Mouse (Mus musculus) MEL (cell line): Measurements from ENCODE around the gene Tmem121. TPM values are rescaled to one million over a fixed set of nuclear protein-coding genes. Genes with fewer than 3 reads are reported as not detected.

Experiments used
- DNase-seq: peaks from one replicate; pipeline ENCODE4 v3.0.0; 2011; ENCODE audit warnings: low read depth, low spot score
- H3K27ac ChIP-seq: 2 replicates; pipeline ENCODE4 v1.5.1; 2012; ENCODE audit warnings: low read depth, mild to moderate bottlenecking, control low read depth, low read length, moderate library complexity; ENCODE audit not compliant: control insufficient read depth
- H3K27me3 ChIP-seq, 2 experiments: fragments of 150-350 bp in 1 of 2; sonication (generic) in 1 of 2; 2 replicates each; pipeline ENCODE4 v1.6.1; 2012; ENCODE audit warnings: low read length in 2 of 2, mild to moderate bottlenecking in 2 of 2, improper control_type of control experiment in 1 of 2, moderate library complexity in 1 of 2; ENCODE audit not compliant: insufficient read depth in 2 of 2, control insufficient read depth in 1 of 2
- H3K36me3 ChIP-seq, 2 experiments: 2 replicates each; pipeline ENCODE4 v1.6.1; 2012 to 2014; ENCODE audit warnings: low read length in 2 of 2, improper control_type of control experiment in 1 of 2, inconsistent platforms in 1 of 2, mild to moderate bottlenecking in 1 of 2; ENCODE audit not compliant: insufficient read depth in 2 of 2, control insufficient read depth in 1 of 2
- H3K4me1 ChIP-seq, 2 experiments: fragments of 150-350 bp in 1 of 2; sonication (generic) in 1 of 2; 2 replicates each; pipeline ENCODE4 v1.6.1; 2012; ENCODE audit warnings: low read length in 2 of 2, improper control_type of control experiment in 1 of 2, mild to moderate bottlenecking in 1 of 2; ENCODE audit not compliant: insufficient read depth in 2 of 2, control insufficient read depth in 1 of 2
- H3K4me3 ChIP-seq, 2 experiments: fragments of 150-350 bp in 1 of 2; sonication (generic) in 1 of 2; 2 replicates each; pipeline ENCODE4 v1.5.1; 2012; ENCODE audit warnings: low read depth in 2 of 2, low read length in 2 of 2, mild to moderate bottlenecking in 2 of 2, moderate library complexity in 2 of 2, control low read depth in 1 of 2, improper control_type of control experiment in 1 of 2; ENCODE audit not compliant: control insufficient read depth in 1 of 2, insufficient read depth in 1 of 2
- H3K79me2 ChIP-seq: 2 replicates; pipeline ENCODE4 v1.6.1; 2012; ENCODE audit warnings: mild to moderate bottlenecking, low read length, moderate library complexity; ENCODE audit not compliant: control insufficient read depth, poor library complexity, insufficient read depth
- H3K9ac ChIP-seq: 2 replicates; pipeline ENCODE4 v1.6.1; 2012; ENCODE audit warnings: low read depth, mild to moderate bottlenecking, control low read depth, low read length, moderate library complexity; ENCODE audit not compliant: control insufficient read depth, poor library complexity, severe bottlenecking
- H3K9me3 ChIP-seq: fragments of 150-350 bp; sonication (generic); replicated peaks from 2 replicates; pipeline ENCODE4 v1.6.1; 2012; ENCODE audit warnings: mild to moderate bottlenecking, low read length, improper control_type of control experiment, moderate library complexity; ENCODE audit not compliant: insufficient read depth
- CHD2 ChIP-seq: IDR thresholded peaks from 2 replicates; pipeline ENCODE4 v1.6.1; 2011; ENCODE audit warnings: low read length, improper control_type of control experiment
- CTCF ChIP-seq, 3 experiments: IDR thresholded peaks in 2 of 3; conservative IDR thresholded peaks in 1 of 3; 2 replicates each; pipeline ENCODE4 v1.5.1; 2011 to 2012; ENCODE audit warnings: low read length in 3 of 3, low read depth in 2 of 3, mild to moderate bottlenecking in 2 of 3, improper control_type of control experiment in 1 of 3, inconsistent platforms in 1 of 3, mixed read lengths in 1 of 3, moderate library complexity in 1 of 3; ENCODE audit not compliant: control insufficient read depth in 1 of 3, insufficient read depth in 1 of 3, poor library complexity in 1 of 3, severe bottlenecking in 1 of 3
- E2F4 ChIP-seq: IDR thresholded peaks from 2 replicates; pipeline ENCODE4 v1.6.1; 2011; ENCODE audit warnings: low read depth, low read length, improper control_type of control experiment, borderline replicate concordance
- EP300 ChIP-seq, 2 experiments: IDR thresholded peaks; 2 replicates each; pipeline ENCODE4 v1.6.1; 2011; ENCODE audit warnings: improper control_type of control experiment in 2 of 2, low read length in 2 of 2, low read depth in 1 of 2, mild to moderate bottlenecking in 1 of 2
- ETS1 ChIP-seq: IDR thresholded peaks from 2 replicates; pipeline ENCODE4 v1.6.1; 2012; ENCODE audit warnings: low read depth, mild to moderate bottlenecking, inconsistent platforms, low read length, improper control_type of control experiment, moderate library complexity
- GATA1 ChIP-seq: IDR thresholded peaks from 2 replicates; pipeline ENCODE4 v1.6.1; 2011; ENCODE audit warnings: low read depth, low read length, improper control_type of control experiment
- MAX ChIP-seq: IDR thresholded peaks from 2 replicates; pipeline ENCODE4 v1.6.1; 2011; ENCODE audit warnings: low read length, improper control_type of control experiment
- MEF2A ChIP-seq: IDR thresholded peaks from 2 replicates; pipeline ENCODE4 v1.6.1; 2014; ENCODE audit warnings: low read depth, mild to moderate bottlenecking, inconsistent platforms, low read length, improper control_type of control experiment; ENCODE audit not compliant: poor library complexity, insufficient replicate concordance, severe bottlenecking; ENCODE audit errors: extremely low read depth
- MYC ChIP-seq: IDR thresholded peaks from 2 replicates; pipeline ENCODE4 v1.6.1; 2011; ENCODE audit warnings: low read depth, mild to moderate bottlenecking, low read length, improper control_type of control experiment, moderate library complexity
- NELFE ChIP-seq: IDR thresholded peaks from 2 replicates; pipeline ENCODE4 v1.6.1; 2011; ENCODE audit warnings: low read depth, low read length, improper control_type of control experiment
- POLR2AphosphoS5 ChIP-seq: IDR thresholded peaks from 2 replicates; pipeline ENCODE4 v1.6.1; 2012; ENCODE audit warnings: low read depth, borderline replicate concordance, mild to moderate bottlenecking, inconsistent platforms, low read length, moderate library complexity, mixed read lengths
- RCOR1 ChIP-seq: IDR thresholded peaks from 2 replicates; pipeline ENCODE4 v1.6.1; 2012; ENCODE audit warnings: low read depth, mild to moderate bottlenecking, inconsistent platforms, low read length, improper control_type of control experiment
- SIN3A ChIP-seq: IDR thresholded peaks from 2 replicates; pipeline ENCODE4 v1.6.1; 2012; ENCODE audit warnings: low read length, improper control_type of control experiment, inconsistent platforms
- SMC3 ChIP-seq: IDR thresholded peaks from 2 replicates; pipeline ENCODE4 v1.6.1; 2011; ENCODE audit warnings: low read depth, low read length, improper control_type of control experiment
- TBP ChIP-seq: IDR thresholded peaks from 2 replicates; pipeline ENCODE4 v1.8.0; 2011; ENCODE audit warnings: low read depth, low read length, improper control_type of control experiment
- USF2 ChIP-seq, 2 experiments: IDR thresholded peaks; 2 replicates each; pipeline ENCODE4 v1.6.1; 2011 to 2012; ENCODE audit warnings: improper control_type of control experiment in 2 of 2, low read length in 2 of 2, borderline replicate concordance in 1 of 2, inconsistent platforms in 1 of 2, low read depth in 1 of 2, mild to moderate bottlenecking in 1 of 2; ENCODE audit not compliant: insufficient read depth in 1 of 2
- ZC3H11A ChIP-seq: IDR thresholded peaks from 2 replicates; pipeline ENCODE4 v1.6.1; 2012; ENCODE audit warnings: low read depth, mild to moderate bottlenecking, inconsistent platforms, low read length, improper control_type of control experiment
- polyA plus RNA-seq, 2 experiments: library from polyadenylated mRNA; stranded (reverse) in 1 of 2; unstranded in 1 of 2; fragments of >175 nt in 1 of 2; fragments of >200 nt in 1 of 2; gene quantifications; 2 replicates each; pipeline versions ENCODE4 v1.2.1 to v1.2.4; 2012; ENCODE audit warnings: low replicate concordance in 2 of 2, low read depth in 1 of 2; ENCODE audit not compliant: insufficient read length in 2 of 2, insufficient read depth in 1 of 2, missing spikeins in 1 of 2
- total RNA-seq: library from RNA; depleted of rRNA; stranded (reverse); fragments of 300-350 nt; gene quantifications from 2 replicates; pipeline ENCODE4 v1.2.3, GENCODE M21; 2012

The Tmem121 gene
- total and polyA plus RNA-seq, 3 experiments = 17.0 to 35.2 TPM; not detected in 1

DNA sequence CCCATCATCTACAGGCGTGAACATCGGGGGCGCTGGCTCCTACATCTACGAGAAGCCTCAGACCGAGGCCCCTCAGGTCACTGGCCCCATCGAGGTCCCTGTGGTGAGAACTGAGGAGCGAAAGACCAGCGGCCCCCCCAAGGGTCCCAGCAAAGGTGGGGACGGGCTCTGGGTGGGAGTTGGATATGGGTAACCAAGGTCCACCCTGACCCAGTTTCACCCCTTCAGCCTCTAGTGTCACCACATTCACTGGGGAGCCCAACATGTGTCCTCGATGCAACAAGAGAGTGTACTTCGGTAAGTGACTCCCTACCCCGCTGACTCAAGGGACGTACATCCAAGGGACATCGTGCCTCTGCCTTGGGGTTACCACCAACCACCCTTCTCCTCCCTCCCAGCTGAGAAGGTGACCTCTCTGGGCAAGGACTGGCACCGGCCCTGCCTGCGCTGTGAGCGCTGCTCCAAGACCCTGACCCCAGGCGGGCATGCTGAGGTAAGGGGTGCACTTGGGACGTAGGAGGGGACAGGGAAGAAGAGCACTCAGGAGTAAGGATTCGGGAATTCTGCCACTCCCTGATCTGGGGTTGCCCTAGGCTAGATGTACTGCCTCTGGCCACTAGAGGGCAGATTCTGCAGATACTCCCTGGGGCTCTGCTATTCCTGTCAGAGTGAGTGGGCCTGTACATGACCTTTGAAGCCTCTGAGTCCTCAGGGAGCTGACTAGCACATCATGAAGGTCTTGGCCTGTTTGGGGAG lies 41.6 kb upstream of the Tmem121 start:
- no peaks in the 10 kb centered on the region for H3K27me3 ChIP-seq
- peaks cover 2% of the 10 kb centered on the region; the same call in 1 of the 2 replicates for H3K79me2 ChIP-seq
- peak; percentile 74 for DNase-seq
- no peak overlapping the region for H3K27ac ChIP-seq
- H3K9ac ChIP-seq = no peak overlapping the region
- no peak for TF ChIP-seq POLR2AphosphoS5
- no peak for TF ChIP-seq RCOR1
- TF ChIP-seq MYC = no peak
- peak; percentile 43; the same call in 1 of the 2 replicates for TF ChIP-seq SMC3
- no peak for TF ChIP-seq NELFE
- no peak for TF ChIP-seq USF2 (IDR thresholded peaks at IDR 0.05; ENCODE audit: borderline replicate concordance in 1 of 2, insufficient read depth in 1 of 2, low read depth in 1 of 2, low read length in 2 of 2)
- TF ChIP-seq E2F4 = no peak
- TF ChIP-seq TBP = no peak
- 0 out of 2 replicates have a peak, but pooled peaks have one; percentile 17 for TF ChIP-seq GATA1
- TF ChIP-seq MEF2A = no peak
- peak in 2 of 3 experiments; percentile 94 to 100; a peak in 4 of 6 replicates for TF ChIP-seq CTCF (IDR thresholded peaks at IDR 0.05 in 2 of 3, conservative IDR thresholded peaks at IDR 0.05 in 1 of 3; ENCODE audit: control insufficient read depth in 1 of 3, insufficient read depth in 1 of 3, low read depth in 2 of 3, low read length in 3 of 3, poor library complexity in 1 of 3, severe bottlenecking in 1 of 3)
- no peak for TF ChIP-seq CHD2
- no peak for TF ChIP-seq ETS1
- no peak for TF ChIP-seq ZC3H11A
- peaks cover 9 to 36% of the 10 kb centered on the region in 2 experiments; a peak in 3 of 4 replicates for H3K4me1 ChIP-seq
- H3K9me3 ChIP-seq = no peaks in the 10 kb centered on the region
- peaks cover 0 to 18% of the 10 kb centered on the region in 2 experiments; a peak in 2 of 4 replicates for H3K36me3 ChIP-seq
- no peak overlapping the region for H3K4me3 ChIP-seq

- Histone ChIP-seq H3K27me3 (no peaks in the 10 kb centered on the region), H3K4me1 (peaks cover 10 to 32% of the 10 kb centered on the region in 2 experiments; a peak in 3 of 4 replicates)
These were observed 40.8 kb upstream of the Tmem121 start for GRCm38 (mm10) chr12:113144886-113145285.

More at GRCm38 (mm10) chr12:113144886-113145285, 40.8 kb upstream of the Tmem121 start:
- Histone ChIP-seq H3K36me3 (peaks cover 0 to 12% of the 10 kb centered on the region in 2 experiments; a peak in 2 of 4 replicates), H3K27ac (no peak overlapping the region), H3K9me3 (no peaks in the 10 kb centered on the region), H3K79me2 (peaks cover 2% of the 10 kb centered on the region; the same call in 1 of the 2 replicates), H3K9ac (no peak overlapping the region), H3K4me3 (no peak overlapping the region)
- no peak for TF ChIP-seq EP300 (IDR thresholded peaks at IDR 0.05; ENCODE audit: low read depth in 1 of 2, low read length in 2 of 2)
- TF ChIP-seq MAX = no peak
- no peak for TF ChIP-seq SIN3A
- no peak for TF ChIP-seq GATA1
- no peak for TF ChIP-seq MYC
- no peak for TF ChIP-seq ZC3H11A
- no peak for DNase-seq
